Mouse (Mus musculus): ENCODE results near the gene Rcan1.

Rcan1 gene

GRCm38 (mm10) chr16:92401206-92401605, 69.5 kb downstream of the Rcan1 start:
- DNase-seq (ENCODE audit: low spot score in 2 of 2): peak; percentile 14 to 48

GRCm38 (mm10) chr16:92399490-92400458, 70.9 kb downstream of the Rcan1 start:
- DNase-seq (ENCODE audit: low spot score in 2 of 2): peak; percentile 84 to 88

- DNase-seq (ENCODE audit: low spot score in 2 of 2): no peak
Measured at GRCm38 (mm10) chr16:92398574-92399118, 72.0 kb downstream of the Rcan1 start.

GRCm38 (mm10) chr16:92397745-92398573, 72.7 kb downstream of the Rcan1 start:
- peak; percentile 12 to 39 for DNase-seq (ENCODE audit: low spot score in 2 of 2)

GRCm38 (mm10) chr16:92393732-92394131, 76.9 kb downstream of the Rcan1 start:
- no peak for DNase-seq (ENCODE audit: low spot score in 2 of 2)

GRCm38 (mm10) chr16:92387692-92388091, 83.0 kb downstream of the Rcan1 start:
- DNase-seq (ENCODE audit: low spot score in 2 of 2): no peak

GRCm38 (mm10) chr16:92385062-92385461, 85.6 kb downstream of the Rcan1 start:
- DNase-seq (ENCODE audit: low spot score in 2 of 2): peak; percentile 42 to 74

- DNase-seq (ENCODE audit: low spot score in 2 of 2): no peak
Measured at GRCm38 (mm10) chr16:92383412-92383811, 87.3 kb downstream of the Rcan1 start.

- no peak for DNase-seq (ENCODE audit: low spot score in 2 of 2)
Measured at GRCm38 (mm10) chr16:92382508-92382907, 88.2 kb downstream of the Rcan1 start.

- DNase-seq (ENCODE audit: low spot score in 2 of 2): no peak
Measured at GRCm38 (mm10) chr16:92381092-92381491, 89.6 kb downstream of the Rcan1 start.

- DNase-seq (ENCODE audit: low spot score in 2 of 2): no peak
Measured at GRCm38 (mm10) chr16:92376976-92377375, 93.7 kb downstream of the Rcan1 start.

- no peak for DNase-seq (ENCODE audit: low spot score in 2 of 2)
Measured at GRCm38 (mm10) chr16:92371623-92372022, 99.0 kb downstream of the Rcan1 start.

GRCm38 (mm10) chr16:92369260-92369659, 101.4 kb downstream of the Rcan1 start:
- peak; percentile 34 to 56 for DNase-seq (ENCODE audit: low spot score in 2 of 2)

- DNase-seq (ENCODE audit: low spot score in 2 of 2): no peak
Measured at GRCm38 (mm10) chr16:92365477-92365876, 105.2 kb downstream of the Rcan1 start.

- DNase-seq (ENCODE audit: low spot score in 2 of 2): no peak
Measured at GRCm38 (mm10) chr16:92360711-92361110, 110.0 kb downstream of the Rcan1 start.

- DNase-seq (ENCODE audit: low spot score in 2 of 2): peak; percentile 39 to 69
Measured at GRCm38 (mm10) chr16:92359229-92359628, 111.4 kb downstream of the Rcan1 start, which contains the start of gene Kcne1. TSS of gene Kcne1 (minus strand) at chr16:92359468.

GRCm38 (mm10) chr16:92358734-92359133, 111.9 kb downstream of the Rcan1 start:
- no peak for DNase-seq (ENCODE audit: low spot score in 2 of 2)

- DNase-seq (ENCODE audit: low spot score in 2 of 2): no peak
Measured at GRCm38 (mm10) chr16:92357566-92357965, 113.1 kb downstream of the Rcan1 start.

- DNase-seq (ENCODE audit: low spot score in 2 of 2): no peak
Measured at GRCm38 (mm10) chr16:92357023-92357422, 113.6 kb downstream of the Rcan1 start.

- no peak for DNase-seq (ENCODE audit: low spot score in 2 of 2)
Measured at GRCm38 (mm10) chr16:92355982-92356381, 114.7 kb downstream of the Rcan1 start.

GRCm38 (mm10) chr16:92355366-92355765, 115.3 kb downstream of the Rcan1 start:
- DNase-seq (ENCODE audit: low spot score in 2 of 2): no peak

- no peak for DNase-seq (ENCODE audit: low spot score in 2 of 2)
Measured at GRCm38 (mm10) chr16:92353897-92354296, 116.8 kb downstream of the Rcan1 start.

Measured in urinary bladder, postnatal 36 days (tissue).